Mouse (Mus musculus) forebrain, embryonic 11.5 days (tissue): ENCODE measurements around the gene Prpf40b. TPM values are rescaled to one million over a fixed set of nuclear protein-coding genes. Genes with fewer than 3 reads are reported as not detected.

Source experiments
- ATAC-seq: fragments of 200-750 bp; cut with Nextera tagmentation; replicated peaks from 2 replicates; pipeline ENCODE4 v1.8.0; 2017; ENCODE audit warnings: moderate TSS enrichment; ENCODE audit not compliant: low FRiP score
- DNase-seq: peaks from one replicate; pipeline ENCODE4 v3.0.0-alpha.2; 2017; ENCODE audit warnings: low spot score
- H3K27ac ChIP-seq: fragments of 300-500 bp; sonication (generic); 2 replicates; pipeline ENCODE4 v1.5.1; 2014; ENCODE audit warnings: low read depth, low read length
- H3K27me3 ChIP-seq: fragments of 300-500 bp; sonication (generic); 2 replicates; pipeline ENCODE4 v1.6.1; 2014; ENCODE audit warnings: mild to moderate bottlenecking, low read length, mixed read lengths; ENCODE audit not compliant: control insufficient read depth, insufficient read depth
- H3K36me3 ChIP-seq: fragments of 300-500 bp; sonication (generic); 2 replicates; pipeline ENCODE4 v1.6.1; 2014; ENCODE audit warnings: mild to moderate bottlenecking, low read length, moderate library complexity, mixed read lengths; ENCODE audit not compliant: control insufficient read depth, insufficient read depth
- H3K4me1 ChIP-seq: fragments of 300-500 bp; sonication (generic); replicated peaks from 2 replicates; pipeline ENCODE4 v1.6.1; 2014; ENCODE audit warnings: low read length, mixed read lengths; ENCODE audit not compliant: control insufficient read depth, insufficient read depth
- H3K4me2 ChIP-seq: fragments of 300-500 bp; sonication (generic); 2 replicates; pipeline ENCODE4 v1.6.1; 2014; ENCODE audit warnings: low read depth, mild to moderate bottlenecking, low read length, moderate library complexity, mixed read lengths; ENCODE audit not compliant: severe bottlenecking
- H3K4me3 ChIP-seq: fragments of 300-500 bp; sonication (generic); 2 replicates; pipeline ENCODE4 v1.5.1; 2014; ENCODE audit warnings: low read depth, low read length
- H3K9ac ChIP-seq: fragments of 300-500 bp; sonication (generic); 2 replicates; pipeline ENCODE4 v1.6.1; 2014; ENCODE audit warnings: low read length
- H3K9me3 ChIP-seq: fragments of 300-500 bp; sonication (generic); 2 replicates; pipeline ENCODE4 v1.6.1; 2016; ENCODE audit warnings: low read length, mixed read lengths; ENCODE audit not compliant: control insufficient read depth
- WGBS: fragments of 180-500 bp; shearing (Covaris S2); extraction: QIAGEN DNeasy Blood & Tissue Kit; methylation state at CpG from one replicate; pipeline ENCODE4 v1.1.7; 2014; 5-methylcytosine and 5-hydroxymethylcytosine counted together
- polyA plus RNA-seq: library from polyadenylated mRNA; unstranded; fragments of >200 nt; fragmentation: Nextera tagmentation; extraction: Ambion mirVana; gene quantifications from 2 replicates; pipeline ENCODE4 v1.2.1, GENCODE M21; 2014

Prpf40b gene
- polyA plus RNA-seq, 1 experiment from 2014 or later = 69.0 TPM

GRCm38 (mm10) chr15:99319411-99319871 is 24.6 kb downstream of the Prpf40b start:
- Histone ChIP-seq H3K4me3 (no peak overlapping the region), H3K27ac (no peak overlapping the region), H3K36me3 (peaks cover 9% of the 10 kb centered on the region; the same call in 1 of the 2 replicates), H3K9me3 (no peaks in the 10 kb centered on the region), H3K27me3 (no peaks in the 10 kb centered on the region), H3K9ac (no peak overlapping the region), H3K4me1 (no peaks in the 10 kb centered on the region), H3K4me2 (no peak overlapping the region)
- no peak for ATAC-seq
- 83% methylated on average over 3 of the region's 3 CpGs for WGBS
- DNase-seq = no peak

- Histone ChIP-seq H3K4me2 (no peak overlapping the region), H3K9ac (no peak overlapping the region), H3K9me3 (no peaks in the 10 kb centered on the region), H3K4me1 (no peaks in the 10 kb centered on the region), H3K36me3 (peaks cover 7% of the 10 kb centered on the region; the same call in 1 of the 2 replicates), H3K4me3 (no peak overlapping the region), H3K27ac (no peak overlapping the region), H3K27me3 (no peaks in the 10 kb centered on the region)
- ATAC-seq (no peak), DNase-seq (no peak)
- 86% methylated on average over 10 of the region's 10 CpGs for WGBS
Observed at GRCm38 (mm10) chr15:99320168-99320674, 25.3 kb downstream of the Prpf40b start.

- Histone ChIP-seq H3K4me2 (no peak overlapping the region), H3K4me1 (no peaks in the 10 kb centered on the region), H3K9me3 (no peaks in the 10 kb centered on the region), H3K27me3 (no peaks in the 10 kb centered on the region), H3K36me3 (peaks cover 7% of the 10 kb centered on the region; the same call in 1 of the 2 replicates), H3K9ac (no peak overlapping the region), H3K27ac (no peak overlapping the region), H3K4me3 (no peak overlapping the region)
- WGBS = 85% methylated on average over 9 of the region's 9 CpGs
- no peak for ATAC-seq
- no peak for DNase-seq
Observed at GRCm38 (mm10) chr15:99320978-99321377, 26.1 kb downstream of the Prpf40b start.

GRCm38 (mm10) chr15:99324151-99324550 is 29.3 kb downstream of the Prpf40b start:
- no peak overlapping the region for H3K9ac ChIP-seq
- H3K36me3 ChIP-seq = peaks cover 8% of the 10 kb centered on the region
- DNase-seq (no peak), ATAC-seq (no peak)
- H3K27me3 ChIP-seq = no peaks in the 10 kb centered on the region
- H3K9me3 ChIP-seq = no peaks in the 10 kb centered on the region
- WGBS = 90% methylated on average over 9 of the region's 9 CpGs
- no peak overlapping the region for H3K4me3 ChIP-seq
- no peaks in the 10 kb centered on the region for H3K4me1 ChIP-seq
- H3K27ac ChIP-seq = no peak overlapping the region
- H3K4me2 ChIP-seq = no peak overlapping the region

GRCm38 (mm10) chr15:99325598-99325997 is 30.7 kb downstream of the Prpf40b start:
- no peaks in the 10 kb centered on the region for H3K9me3 ChIP-seq
- peaks cover 4% of the 10 kb centered on the region for H3K36me3 ChIP-seq
- H3K4me2 ChIP-seq = no peak overlapping the region
- H3K4me3 ChIP-seq = no peak overlapping the region
- DNase-seq (no peak), ATAC-seq (no peak)
- WGBS = 95% methylated on average over 6 of the region's 6 CpGs
- H3K27ac ChIP-seq = no peak overlapping the region
- H3K4me1 ChIP-seq = no peaks in the 10 kb centered on the region
- H3K9ac ChIP-seq = no peak overlapping the region
- no peaks in the 10 kb centered on the region for H3K27me3 ChIP-seq

- H3K9me3 ChIP-seq = no peaks in the 10 kb centered on the region
- H3K4me2 ChIP-seq = no peak overlapping the region
- ATAC-seq = no peak
- no peak for DNase-seq
- peaks cover 4% of the 10 kb centered on the region for H3K36me3 ChIP-seq
- whole genome bisulfite sequencing = 69% methylated on average over 2 of the region's 2 CpGs
- H3K9ac ChIP-seq = no peak overlapping the region
- no peak overlapping the region for H3K4me3 ChIP-seq
- no peaks in the 10 kb centered on the region for H3K4me1 ChIP-seq
- H3K27ac ChIP-seq = no peak overlapping the region
- no peaks in the 10 kb centered on the region for H3K27me3 ChIP-seq
Observed at GRCm38 (mm10) chr15:99326407-99326806, 31.5 kb downstream of the Prpf40b start.

GRCm38 (mm10) chr15:99326959-99327358 is 32.1 kb downstream of the Prpf40b start:
- WGBS = 72% methylated on average over 1 of the region's 1 CpGs
- H3K4me2 ChIP-seq = no peak overlapping the region
- no peak overlapping the region for H3K27ac ChIP-seq
- H3K4me1 ChIP-seq = no peaks in the 10 kb centered on the region
- H3K9ac ChIP-seq = no peak overlapping the region
- H3K27me3 ChIP-seq = no peaks in the 10 kb centered on the region
- H3K36me3 ChIP-seq = peaks cover 4% of the 10 kb centered on the region
- ATAC-seq (no peak), DNase-seq (no peak)
- H3K4me3 ChIP-seq = no peak overlapping the region
- H3K9me3 ChIP-seq = no peaks in the 10 kb centered on the region

GRCm38 (mm10) chr15:99328011-99328410 is 33.1 kb downstream of the Prpf40b start:
- Histone ChIP-seq H3K4me1 (no peaks in the 10 kb centered on the region), H3K9me3 (no peaks in the 10 kb centered on the region), H3K9ac (no peak overlapping the region)

GRCm38 (mm10) chr15:99330324-99330723 is 35.4 kb downstream of the Prpf40b start:
- 80% methylated on average over 2 of the region's 2 CpGs for WGBS
- no peak overlapping the region for H3K4me2 ChIP-seq
- H3K27ac ChIP-seq = no peak overlapping the region
- no peaks in the 10 kb centered on the region for H3K9me3 ChIP-seq
- H3K27me3 ChIP-seq = no peaks in the 10 kb centered on the region
- H3K4me1 ChIP-seq = no peaks in the 10 kb centered on the region
- ATAC-seq (no peak), DNase-seq (no peak)
- peaks cover 4% of the 10 kb centered on the region for H3K36me3 ChIP-seq
- no peak overlapping the region for H3K9ac ChIP-seq
- no peak overlapping the region for H3K4me3 ChIP-seq

More at GRCm38 (mm10) chr15:99328011-99328410, 33.1 kb downstream of the Prpf40b start:
- H3K27ac ChIP-seq = no peak overlapping the region
- no peak for ATAC-seq
- H3K4me3 ChIP-seq = no peak overlapping the region
- DNase-seq = no peak
- no peak overlapping the region for H3K4me2 ChIP-seq
- 89% methylated on average over 5 of the region's 5 CpGs for WGBS
- peaks cover 4% of the 10 kb centered on the region for H3K36me3 ChIP-seq
- no peaks in the 10 kb centered on the region for H3K27me3 ChIP-seq
